Mouse (Mus musculus) olfactory bulb, adult 2 months (tissue): ENCODE measurements around the gene Ttc34.

Experiments
- CTCF ChIP-seq: fragments of 200-500 bp; IDR thresholded peaks from 2 replicates; pipeline ENCODE4 v1.5.1; 2012; ENCODE audit warnings: low read depth, mild to moderate bottlenecking, low read length, moderate library complexity; ENCODE audit not compliant: insufficient read depth
- POLR2A ChIP-seq: fragments of 200-500 bp; IDR thresholded peaks from 2 replicates; pipeline ENCODE4 v1.6.1; 2012; ENCODE audit warnings: mild to moderate bottlenecking, low read depth, low read length, moderate library complexity; ENCODE audit not compliant: insufficient read depth

DNA sequence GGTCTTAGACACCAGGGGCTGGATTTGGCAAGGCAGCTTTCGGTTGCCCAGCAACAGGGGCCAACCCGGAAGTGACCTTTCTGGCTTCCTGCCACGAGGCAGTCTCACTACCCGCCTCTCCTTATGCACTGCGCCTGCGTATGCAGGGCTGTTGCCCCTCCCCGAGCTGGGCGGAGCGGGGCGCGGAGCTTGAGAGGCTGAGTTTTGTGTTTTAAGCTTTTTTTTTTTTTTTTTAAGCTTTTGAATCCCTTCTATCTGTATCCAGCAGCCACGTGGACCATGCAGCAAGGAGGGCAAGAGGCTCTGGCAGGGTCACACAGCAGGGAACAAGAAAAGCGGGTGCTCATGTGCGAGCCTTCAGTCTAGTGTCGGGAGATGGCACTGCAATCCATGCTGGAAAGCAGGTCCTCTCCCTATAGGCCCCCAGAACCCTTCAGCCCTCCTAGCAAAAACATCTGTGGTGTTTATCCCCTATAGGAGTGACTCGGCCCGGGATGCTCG, 27.1 kb downstream of the Ttc34 start:
- TF ChIP-seq CTCF: peak; percentile 68; the same call in 1 of the 2 replicates
- peak; percentile 78 for TF ChIP-seq POLR2A
